Mouse (Mus musculus) kidney, postnatal 4 days (tissue): ENCODE measurements around the gene Brd2.

Experiments used
- DNase-seq, 2 experiments: peaks; one replicate each; pipeline ENCODE4 v3.0.0; 2021; ENCODE audit warnings: mixed read lengths in 2 of 2

Gene Brd2

GRCm38 (mm10) chr17:34110309-34110708 is 12.1 kb downstream of the Brd2 start:
- no peak for DNase-seq

- DNase-seq = no peak
Measured at GRCm38 (mm10) chr17:34109806-34110195, 12.6 kb downstream of the Brd2 start.

GRCm38 (mm10) chr17:34109038-34109805 is 13.2 kb downstream of the Brd2 start:
- DNase-seq = no peak

GRCm38 (mm10) chr17:34108460-34108859 is 14.0 kb downstream of the Brd2 start:
- DNase-seq = no peak

GRCm38 (mm10) chr17:34107109-34107867 is 15.1 kb downstream of the Brd2 start:
- DNase-seq = no peak

GRCm38 (mm10) chr17:34106555-34106954 is 15.9 kb downstream of the Brd2 start:
- DNase-seq = no peak

GRCm38 (mm10) chr17:34104804-34105203 is 17.6 kb downstream of the Brd2 start:
- no peak for DNase-seq

- no peak for DNase-seq
Measured at GRCm38 (mm10) chr17:34102831-34103230, 19.6 kb downstream of the Brd2 start.

- peak; percentile 97 to 98 for DNase-seq
Measured at GRCm38 (mm10) chr17:34101604-34102032, 20.8 kb downstream of the Brd2 start.

GRCm38 (mm10) chr17:34101185-34101584 is 21.2 kb downstream of the Brd2 start:
- no peak for DNase-seq

GRCm38 (mm10) chr17:34099531-34099930 is 22.9 kb downstream of the Brd2 start:
- DNase-seq = peak; percentile 56 to 71

- DNase-seq = no peak
Measured at GRCm38 (mm10) chr17:34098709-34099479, 23.5 kb downstream of the Brd2 start.

GRCm38 (mm10) chr17:34097272-34097671 is 25.2 kb downstream of the Brd2 start:
- no peak for DNase-seq

GRCm38 (mm10) chr17:34096497-34097010 is 25.9 kb downstream of the Brd2 start:
- no peak for DNase-seq

- no peak for DNase-seq
Measured at GRCm38 (mm10) chr17:34094283-34095035, 28.0 kb downstream of the Brd2 start.

- DNase-seq = peak; percentile 86 to 88
Measured at GRCm38 (mm10) chr17:34093199-34093874, 29.1 kb downstream of the Brd2 start.

GRCm38 (mm10) chr17:34092197-34092875 is 30.1 kb downstream of the Brd2 start, which contains the start of gene H2-Oa:
Gene H2-Oa (plus strand): TSS chr17:34092340.
- DNase-seq = no peak

GRCm38 (mm10) chr17:34090923-34091322 is 31.5 kb downstream of the Brd2 start:
- DNase-seq = peak; percentile 51 to 65

- no peak for DNase-seq
Measured at GRCm38 (mm10) chr17:34088124-34088523, 34.3 kb downstream of the Brd2 start.

- DNase-seq = no peak
Measured at GRCm38 (mm10) chr17:34087386-34087785, 35.0 kb downstream of the Brd2 start.

- no peak for DNase-seq
Measured at GRCm38 (mm10) chr17:34083104-34083503, 39.3 kb downstream of the Brd2 start.
